Mouse (Mus musculus) adrenal gland, postnatal 0 days (tissue): ENCODE measurements around the gene Tdrd3. TPM values are rescaled to one million over a fixed set of nuclear protein-coding genes. Genes with fewer than 3 reads are reported as not detected.

ENCODE experiments used
- polyA plus RNA-seq: library from polyadenylated mRNA; unstranded; fragments of >200 nt; fragmentation: Nextera tagmentation; extraction: Ambion mirVana; gene quantifications from 2 replicates; pipeline ENCODE4 v1.2.1, GENCODE M21; 2015

Gene Tdrd3
- 16.7 and 18.0 TPM in 2 replicates for polyA plus RNA-seq

GRCm38 (mm10) chr14:87415808-87416721 is at the start of gene Tdrd3:
Gene Tdrd3 (plus strand): TSS chr14:87416639.

